In genomic region chr11:4261969-4262368, GRCm38 (mm10) we compare ENCODE assay signal across 9 mouse cellular contexts. TPM values are rescaled to one million over a fixed set of nuclear protein-coding genes. Genes with fewer than 3 reads are reported as not detected.
DNase-seq lines count a peak whose midpoint lies in the region; ATAC-seq and TF ChIP-seq lines count a peak whose summit lies in the region.
"Had no signal": no experiment of that assay in that cellular context is flagged by ENCODE, and none has a peak within 500 bp of the region (broad histone marks: within the 10 kb centered on the region; RNA-seq: fewer than 3 reads in every experiment).

No protein-coding gene starts in this region.

- 11% methylated on average over 5 of the region's 5 CpGs for WGBS in lung, postnatal 0 days

- H3K9ac ChIP-seq in lung, postnatal 0 days (replicated peaks; ENCODE audit: low read depth): no peak overlapping the region

- peak; percentile 56 for TF ChIP-seq CTCF in layer of hippocampus, adult 2 months (conservative IDR thresholded peaks at IDR 0.05)
- TF ChIP-seq CTCF in lung, postnatal 0 days (IDR thresholded peaks at IDR 0.05): peak; percentile 58

- peak; percentile 88 for DNase-seq in cerebellum, postnatal 10 days
- no peak for DNase-seq in cerebellum, adult 18-20 months
- DNase-seq in layer of hippocampus, adult 2 months (ENCODE audit: low spot score in 2 of 2): no peak
- no peak for DNase-seq in layer of hippocampus, adult 18-20 months (ENCODE audit: low spot score in 2 of 2)
- DNase-seq in T-cell, adult 2 months (ENCODE audit: low spot score): peak; percentile 64
- DNase-seq in lung, postnatal 0 days (ENCODE audit: low spot score): peak; percentile 69
- no peak for DNase-seq in left cerebral cortex, adult 9 months (ENCODE audit: low spot score in 2 of 2)
- no peak for DNase-seq in left cerebral cortex, adult 18-20 months (ENCODE audit: low spot score in 2 of 2)

- no peak overlapping the region for H3K4me3 ChIP-seq in layer of hippocampus, adult 2 months
- H3K4me3 ChIP-seq in lung, postnatal 0 days (ENCODE audit: low read depth, low read length): no peak overlapping the region
- H3K4me3 ChIP-seq: myocyte had no signal

- H3K4me2 ChIP-seq in lung, postnatal 0 days (replicated peaks; ENCODE audit: low read depth, low read length): no peak overlapping the region

- peaks cover 9% of the 10 kb centered on the region; the same call in 1 of the 2 replicates for H3K27me3 ChIP-seq in lung, postnatal 0 days (replicated peaks; ENCODE audit: insufficient read depth, low read length)

- no peak; the same call in 1 of the 2 replicates for TF ChIP-seq EP300 in lung, postnatal 0 days (IDR thresholded peaks at IDR 0.05)

- H3K9me3 ChIP-seq in lung, postnatal 0 days (ENCODE audit: low read length): no peaks in the 10 kb centered on the region

- peaks cover 24% of the 10 kb centered on the region for H3K4me1 ChIP-seq in lung, postnatal 0 days (ENCODE audit: insufficient read depth, low read depth, low read length)

- ATAC-seq in lung, postnatal 0 days: peak; percentile 23

- H3K27ac ChIP-seq in layer of hippocampus, adult 2 months: no peak overlapping the region
- H3K27ac ChIP-seq in lung, postnatal 0 days (ENCODE audit: low read length): no peak overlapping the region

- no peaks in the 10 kb centered on the region for H3K36me3 ChIP-seq in lung, postnatal 0 days (ENCODE audit: insufficient read depth, low read length)

RNA-seq across cellular contexts. Expression of gene Lif, which starts 4.6 kb away (rescaled TPM):
- total RNA-seq in layer of hippocampus, adult 2 months (2021): 1 to 10 TPM in 1 of 2 experiments, under 1 TPM in 1; 0.92 to 1.7 TPM
- total RNA-seq in layer of hippocampus, adult 18-20 months (2021): 1 to 10 TPM; 1.8 to 2.7 TPM
- 0.57 and 0.94 TPM in 2 replicates for polyA plus RNA-seq in lung, postnatal 0 days (2015; fragmentation: Nextera tagmentation; extraction: Ambion mirVana)
- 1 to 10 TPM; 1.3 to 1.6 TPM for total RNA-seq in left cerebral cortex, adult 18-20 months (2021)

RNA-seq across cellular contexts. Expression of gene Osm, which starts 25.7 kb away (rescaled TPM):
- under 1 TPM; 0.15 to 0.20 TPM for total RNA-seq in layer of hippocampus, adult 2 months (2021)
- not detected for total RNA-seq in layer of hippocampus, adult 18-20 months (2021)
- polyA plus RNA-seq in lung, postnatal 0 days (2015; fragmentation: Nextera tagmentation; extraction: Ambion mirVana): 0.69 and 1.3 TPM in 2 replicates
- under 1 TPM in 1 of 2 experiments, not detected in 1; 0.19 TPM for total RNA-seq in left cerebral cortex, adult 18-20 months (2021)
- polyA plus RNA-seq: myocyte had no signal

RNA-seq across cellular contexts. Expression of gene Castor1, which starts 43.9 kb away (rescaled TPM):
- 1 to 10 TPM; 5.3 to 5.8 TPM for total RNA-seq in layer of hippocampus, adult 2 months (2021)
- total RNA-seq in layer of hippocampus, adult 18-20 months (2021): 1 to 10 TPM; 4.3 to 4.7 TPM
- polyA plus RNA-seq in lung, postnatal 0 days (2015; fragmentation: Nextera tagmentation; extraction: Ambion mirVana): 16.5 and 17.8 TPM in 2 replicates
- total RNA-seq in left cerebral cortex, adult 18-20 months (2021): 1 to 10 TPM; 3.1 to 3.2 TPM

Comparison
In these comparisons a context has a peak if more than half of its experiments do, and no peak if none do; other contexts are left out.
1. DNase-seq: peak in cerebellum, postnatal 10 days (2 of 2), T-cell, adult 2 months (single experiment) and lung, postnatal 0 days (single experiment); none in cerebellum, adult 18-20 months (0 of 2), layer of hippocampus, adult 2 months (0 of 2), layer of hippocampus, adult 18-20 months (0 of 2), left cerebral cortex, adult 9 months (0 of 2) and left cerebral cortex, adult 18-20 months (0 of 2).